Mouse (Mus musculus) stomach, postnatal 0 days (tissue): ENCODE data around the gene Nemp1.

Experiments used
- CTCF ChIP-seq: IDR thresholded peaks from 2 replicates; pipeline ENCODE4 v1.5.1; 2016; ENCODE audit warnings: antibody characterized with exemption, low read depth, mild to moderate bottlenecking, moderate library complexity
- EP300 ChIP-seq: optimal IDR thresholded peaks from 2 replicates; pipeline ENCODE3; 2016; ENCODE audit warnings: antibody characterized with exemption

- no peak for TF ChIP-seq CTCF
- no peak for TF ChIP-seq EP300
Measured at GRCm38 (mm10) chr10:127640421-127640820, 26.3 kb upstream of the Nemp1 start.
